Mouse (Mus musculus): ENCODE results near the gene Atf7ip2.
"Not testable (repeated sequence)": the region's sequence is repeated elsewhere in the genome, so short reads cannot be mapped to it uniquely, and the experiment has no call there.

Atf7ip2 gene

GRCm38 (mm10) chr16:10192679-10193506 lies at the start of gene Atf7ip2:
Atf7ip2 (plus strand) TSS chr16:10192712.
- in situ Hi-C loops (cut with MboI, MseI), result no loop called here

GRCm38 (mm10) chr16:10143166-10143565 lies 49.3 kb upstream of the Atf7ip2 start:
- in situ Hi-C loops (cut with MboI, MseI), result no loop called here

GRCm38 (mm10) chr16:10147401-10147800 lies 45.1 kb upstream of the Atf7ip2 start:
- in situ Hi-C loops (cut with MboI, MseI), result loop anchor here (5.0 kb wide), 1 partner anchor 40 kb away; no protein-coding TSS in a partner anchor

GRCm38 (mm10) chr16:10169123-10169905 lies 23.2 kb upstream of the Atf7ip2 start:
- in situ Hi-C loops (cut with MboI, MseI), result no loop called here

GRCm38 (mm10) chr16:10170005-10170404 lies 22.5 kb upstream of the Atf7ip2 start, which contains the start of gene Rpl39l:
Rpl39l (plus strand) TSS chr16:10170226.
- in situ Hi-C loops (cut with MboI, MseI), result no loop called here

GRCm38 (mm10) chr16:10171276-10171675 lies 21.2 kb upstream of the Atf7ip2 start:
- in situ Hi-C loops (cut with MboI, MseI), result no loop called here

- in situ Hi-C loops (cut with MboI, MseI), result no loop called here
These were observed 20.2 kb upstream of the Atf7ip2 start for GRCm38 (mm10) chr16:10172179-10172820.

GRCm38 (mm10) chr16:10187461-10187860 lies 5.1 kb upstream of the Atf7ip2 start:
- in situ Hi-C loops (cut with MboI, MseI), result loop anchor here (5.0 kb wide), 1 partner anchor 40 kb away; no protein-coding TSS in a partner anchor

- in situ Hi-C loops (cut with MboI, MseI), result no loop called here
These were observed 16.3 kb downstream of the Atf7ip2 start for GRCm38 (mm10) chr16:10208777-10209176.

GRCm38 (mm10) chr16:10216366-10216765 lies 23.9 kb downstream of the Atf7ip2 start:
- in situ Hi-C loops (cut with MboI, MseI), result not testable (repeated sequence)

- in situ Hi-C loops (cut with MboI, MseI), result not testable (repeated sequence)
These were observed 24.5 kb downstream of the Atf7ip2 start for GRCm38 (mm10) chr16:10217020-10217419.

- in situ Hi-C loops (cut with MboI, MseI), result loop anchor here (25.0 kb wide), 1 partner anchor 1735 kb away; no protein-coding TSS in a partner anchor
These were observed 34.8 kb downstream of the Atf7ip2 start for GRCm38 (mm10) chr16:10227361-10227760.

GRCm38 (mm10) chr16:10236601-10237000 lies 44.1 kb downstream of the Atf7ip2 start:
- in situ Hi-C loops (cut with MboI, MseI), result loop anchor here (25.0 kb wide), 1 partner anchor 1726 kb away; no protein-coding TSS in a partner anchor

- in situ Hi-C loops (cut with MboI, MseI), result no loop called here
These were observed 61.5 kb downstream of the Atf7ip2 start for GRCm38 (mm10) chr16:10253993-10254392.

- in situ Hi-C loops (cut with MboI, MseI), result no loop called here
These were observed 79.7 kb downstream of the Atf7ip2 start for GRCm38 (mm10) chr16:10272256-10272655.

- in situ Hi-C loops (cut with MboI, MseI), result no loop called here
These were observed 82.0 kb downstream of the Atf7ip2 start for GRCm38 (mm10) chr16:10274465-10274864.

- in situ Hi-C loops (cut with MboI, MseI), result loop anchor here (5.0 to 25.0 kb wide), 2 partner anchors 121 to 236 kb away; partner anchors contain the start of gene Tekt5
These were observed 84.3 kb downstream of the Atf7ip2 start for GRCm38 (mm10) chr16:10276778-10277177.

GRCm38 (mm10) chr16:10280286-10280951 lies 87.9 kb downstream of the Atf7ip2 start:
- in situ Hi-C loops (cut with MboI, MseI), result loop anchor here (25.0 kb wide), 1 partner anchor 232 kb away; no protein-coding TSS in a partner anchor

GRCm38 (mm10) chr16:10281890-10282289 lies 89.4 kb downstream of the Atf7ip2 start:
- in situ Hi-C loops (cut with MboI, MseI), result loop anchor here (25.0 kb wide), 1 partner anchor 230 kb away; no protein-coding TSS in a partner anchor

- in situ Hi-C loops (cut with MboI, MseI), result loop anchor here (25.0 kb wide), 1 partner anchor 226 kb away; no protein-coding TSS in a partner anchor
These were observed 94.2 kb downstream of the Atf7ip2 start for GRCm38 (mm10) chr16:10286513-10287268.
